8 mouse cellular contexts compared by ENCODE assay signal in genomic region chr14:26969856-26970407, GRCm38 (mm10). TPM values are rescaled to one million over a fixed set of nuclear protein-coding genes. Genes with fewer than 3 reads are reported as not detected.
DNase-seq lines count a peak whose midpoint lies in the region; ATAC-seq lines count a peak whose summit lies in the region.

No protein-coding gene starts in this region.

- ATAC-seq in hindbrain, embryonic 16.5 days: peak; percentile 48
- ATAC-seq in midbrain, embryonic 11.5 days (ENCODE audit: low FRiP score): peak; percentile 58
- ATAC-seq in stomach, embryonic 15.5 days (ENCODE audit: insufficient read depth, low FRiP score, low read depth): peak; percentile 75

- H3K4me3 ChIP-seq in forebrain, embryonic 10.5 days: peak overlapping the region; percentile 91
- peak overlapping the region; percentile 99 for H3K4me3 ChIP-seq in hindbrain, embryonic 16.5 days (ENCODE audit: low read length)
- H3K4me3 ChIP-seq in midbrain, embryonic 11.5 days (ENCODE audit: low read depth, low read length): peak overlapping the region; percentile 87
- peak overlapping the region; percentile 94 for H3K4me3 ChIP-seq in stomach, embryonic 15.5 days (replicated peaks)

- WGBS in forebrain, embryonic 10.5 days: under 1% methylated on average over 62 of the region's 62 CpGs
- WGBS in hindbrain, embryonic 16.5 days: under 1% methylated on average over 57 of the region's 62 CpGs
- under 1% methylated on average over 62 of the region's 62 CpGs for WGBS in midbrain, embryonic 11.5 days
- WGBS in stomach, embryonic 15.5 days: under 1% methylated on average over 62 of the region's 62 CpGs

- peak overlapping the region; percentile 95 for H3K9ac ChIP-seq in hindbrain, embryonic 16.5 days (ENCODE audit: low read depth, low read length)
- peak overlapping the region; percentile 78 for H3K9ac ChIP-seq in midbrain, embryonic 11.5 days (ENCODE audit: low read length)
- peak overlapping the region; percentile 77 for H3K9ac ChIP-seq in stomach, embryonic 15.5 days

- H3K4me2 ChIP-seq in hindbrain, embryonic 16.5 days (ENCODE audit: low read length): peak overlapping the region; percentile 65
- H3K4me2 ChIP-seq in midbrain, embryonic 11.5 days: peak overlapping the region; percentile 55
- H3K4me2 ChIP-seq in stomach, embryonic 15.5 days: peak overlapping the region; percentile 64

- peaks cover 3% of the 10 kb centered on the region for H3K36me3 ChIP-seq in forebrain, embryonic 10.5 days (replicated peaks)
- H3K36me3 ChIP-seq in hindbrain, embryonic 16.5 days (ENCODE audit: control insufficient read depth, insufficient read depth, low read length): no peaks in the 10 kb centered on the region
- no peaks in the 10 kb centered on the region for H3K36me3 ChIP-seq in midbrain, embryonic 11.5 days (ENCODE audit: control insufficient read depth, insufficient read depth, low read length)
- H3K36me3 ChIP-seq in stomach, embryonic 15.5 days: no peaks in the 10 kb centered on the region

- peaks cover 14% of the 10 kb centered on the region for H3K27me3 ChIP-seq in forebrain, embryonic 10.5 days (ENCODE audit: poor library complexity, severe bottlenecking)
- H3K27me3 ChIP-seq in hindbrain, embryonic 16.5 days (replicated peaks; ENCODE audit: control insufficient read depth, insufficient read depth, low read length): no peaks in the 10 kb centered on the region
- H3K27me3 ChIP-seq in midbrain, embryonic 11.5 days (ENCODE audit: control insufficient read depth, insufficient read depth, low read length): no peaks in the 10 kb centered on the region
- H3K27me3 ChIP-seq in stomach, embryonic 15.5 days (replicated peaks): no peaks in the 10 kb centered on the region

- peaks cover 23% of the 10 kb centered on the region for H3K4me1 ChIP-seq in forebrain, embryonic 10.5 days
- H3K4me1 ChIP-seq in hindbrain, embryonic 16.5 days (ENCODE audit: control insufficient read depth, insufficient read depth, low read depth, low read length): peaks cover 13% of the 10 kb centered on the region
- H3K4me1 ChIP-seq in midbrain, embryonic 11.5 days (ENCODE audit: control insufficient read depth, insufficient read depth, low read length): peaks cover 4% of the 10 kb centered on the region; the same call in 1 of the 2 replicates
- H3K4me1 ChIP-seq in stomach, embryonic 15.5 days: 0 out of 2 replicates have a peak, but pooled peaks cover 3% of the 10 kb centered on the region

- peak; percentile 66 for DNase-seq in kidney, adult 18-20 months
- DNase-seq in kidney, adult 9 months: no peak
- peak; percentile 37 for DNase-seq in brain, embryonic 18.5 days (ENCODE audit: low read depth, low spot score)
- DNase-seq in forebrain, embryonic 10.5 days (ENCODE audit: extremely low spot score, low spot score): peak; percentile 70
- DNase-seq in left cerebral cortex, postnatal 4 days: peak; percentile 63
- DNase-seq in midbrain, embryonic 11.5 days (ENCODE audit: low spot score, missing footprints): peak; percentile 97

- H3K27ac ChIP-seq in forebrain, embryonic 10.5 days: peak overlapping the region; percentile 94
- peak overlapping the region; percentile 96 for H3K27ac ChIP-seq in hindbrain, embryonic 16.5 days (ENCODE audit: low read depth, low read length)
- peak overlapping the region; percentile 76 for H3K27ac ChIP-seq in midbrain, embryonic 11.5 days (ENCODE audit: low read depth, low read length)
- H3K27ac ChIP-seq in stomach, embryonic 15.5 days: peak overlapping the region; percentile 90

- intact Hi-C loops in left cerebral cortex, postnatal 4 days (cut with DNase I): loop anchor here (10.0 kb wide), 1 partner anchor 55 kb away; no protein-coding TSS in a partner anchor

- no peaks in the 10 kb centered on the region for H3K9me3 ChIP-seq in forebrain, embryonic 10.5 days
- H3K9me3 ChIP-seq in hindbrain, embryonic 16.5 days (ENCODE audit: control insufficient read depth, low read length): no peaks in the 10 kb centered on the region
- H3K9me3 ChIP-seq in midbrain, embryonic 11.5 days (ENCODE audit: control insufficient read depth, low read length): no peaks in the 10 kb centered on the region
- H3K9me3 ChIP-seq in stomach, embryonic 15.5 days: no peaks in the 10 kb centered on the region

RNA-seq across cellular contexts. Expression of gene Appl1, which starts 1.1 kb away (rescaled TPM):
- 31.1 and 33.8 TPM in 2 replicates for polyA plus RNA-seq in forebrain, embryonic 10.5 days (2016; fragmentation: Nextera tagmentation; extraction: Ambion mirVana)
- 41.9 and 50.7 TPM in 2 replicates for polyA plus RNA-seq in hindbrain, embryonic 16.5 days (2015; fragmentation: Nextera tagmentation; extraction: Ambion mirVana)
- 10 to 100 TPM; 60.6 to 70.6 TPM for total RNA-seq in left cerebral cortex, postnatal 4 days (2021)
- 35.5 and 38.5 TPM in 2 replicates for polyA plus RNA-seq in midbrain, embryonic 11.5 days (2014; fragmentation: Nextera tagmentation; extraction: Ambion mirVana)
- polyA plus RNA-seq in stomach, embryonic 15.5 days (2015; fragmentation: Nextera tagmentation; extraction: Ambion mirVana): 35.0 and 39.2 TPM in 2 replicates

RNA-seq across cellular contexts. Expression of gene Hesx1, which starts 24.3 kb away (rescaled TPM):
- polyA plus RNA-seq in forebrain, embryonic 10.5 days (2016; fragmentation: Nextera tagmentation; extraction: Ambion mirVana): 0.80 and 1.3 TPM in 2 replicates
- 0.32 and 0.48 TPM in 2 replicates for polyA plus RNA-seq in hindbrain, embryonic 16.5 days (2015; fragmentation: Nextera tagmentation; extraction: Ambion mirVana)
- total RNA-seq in left cerebral cortex, postnatal 4 days (2021): not detected
- polyA plus RNA-seq in midbrain, embryonic 11.5 days (2014; fragmentation: Nextera tagmentation; extraction: Ambion mirVana): 0.39 TPM in 1 of 2 replicates, not detected in the other
- polyA plus RNA-seq in stomach, embryonic 15.5 days (2015; fragmentation: Nextera tagmentation; extraction: Ambion mirVana): 0.54 and 0.90 TPM in 2 replicates
